Mouse (Mus musculus) brain, adult 10 weeks (tissue): ENCODE measurements around the gene Slc9b2. TPM values are rescaled to one million over a fixed set of nuclear protein-coding genes. Genes with fewer than 3 reads are reported as not detected.

Source experiments
- polyA plus RNA-seq: library from polyadenylated mRNA; stranded (reverse); fragments of 350-450 nt; fragmentation: Illumina TruSeq; extraction: RNeasy Lipid Tissue Mini Kit (QIAGEN cat#74804); gene quantifications from one replicate; pipeline ENCODE4 v1.2.3, GENCODE M21; 2015; ENCODE audit warnings: low read depth, low replicate concordance

Gene Slc9b2
- 4.0 TPM for polyA plus RNA-seq

DNA sequence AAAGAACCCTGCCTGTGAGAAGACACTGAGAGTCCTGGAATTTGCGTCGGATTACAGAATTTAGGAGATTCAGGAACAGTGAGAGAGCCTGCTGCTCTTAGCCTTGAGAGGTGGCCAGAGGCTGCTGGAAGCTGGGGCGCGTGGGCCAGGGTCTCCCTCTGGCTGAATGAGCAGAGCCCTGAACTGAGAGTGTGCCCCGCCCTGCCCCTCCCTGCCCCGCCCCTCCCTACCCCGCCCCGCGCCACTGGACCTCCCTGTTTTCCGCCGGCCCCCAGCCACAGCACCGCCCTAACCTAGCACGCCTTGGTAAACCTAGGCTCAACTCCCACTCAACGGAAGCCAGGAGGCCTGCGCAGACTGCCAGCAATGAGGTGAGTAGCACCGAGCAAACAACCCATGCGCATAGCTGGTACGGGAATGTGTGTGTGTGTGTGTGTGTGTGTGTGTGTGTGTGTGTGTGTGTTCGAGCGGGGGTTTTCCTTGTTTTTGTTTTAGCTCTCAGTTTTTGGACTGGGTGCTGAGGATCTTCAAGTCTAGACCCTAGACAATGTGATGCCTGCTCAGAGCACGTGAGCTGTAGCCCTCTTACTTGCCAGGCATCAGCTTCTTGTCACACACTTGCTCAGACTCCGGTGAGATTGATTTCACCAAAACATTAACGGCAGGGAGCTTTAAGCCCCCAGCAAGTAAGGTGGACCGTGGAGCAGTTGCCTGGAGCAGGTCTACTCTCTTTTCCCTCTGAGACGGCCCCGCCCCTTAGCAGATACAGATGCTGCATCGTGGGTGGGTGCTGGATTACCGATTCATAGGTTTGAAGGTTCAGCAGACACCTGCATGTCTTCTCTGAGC is at the start of gene Slc9b2:
Gene Slc9b2, plus strand, starts transcription at position 290 of the 849 bp plus-strand sequence.

GRCm38 (mm10) chr3:135280669-135281415 is 26.7 kb upstream of the Slc9b2 start, which contains the start of gene Bdh2:
Bdh2 (plus strand) TSS chr3:135281221.

DNA sequence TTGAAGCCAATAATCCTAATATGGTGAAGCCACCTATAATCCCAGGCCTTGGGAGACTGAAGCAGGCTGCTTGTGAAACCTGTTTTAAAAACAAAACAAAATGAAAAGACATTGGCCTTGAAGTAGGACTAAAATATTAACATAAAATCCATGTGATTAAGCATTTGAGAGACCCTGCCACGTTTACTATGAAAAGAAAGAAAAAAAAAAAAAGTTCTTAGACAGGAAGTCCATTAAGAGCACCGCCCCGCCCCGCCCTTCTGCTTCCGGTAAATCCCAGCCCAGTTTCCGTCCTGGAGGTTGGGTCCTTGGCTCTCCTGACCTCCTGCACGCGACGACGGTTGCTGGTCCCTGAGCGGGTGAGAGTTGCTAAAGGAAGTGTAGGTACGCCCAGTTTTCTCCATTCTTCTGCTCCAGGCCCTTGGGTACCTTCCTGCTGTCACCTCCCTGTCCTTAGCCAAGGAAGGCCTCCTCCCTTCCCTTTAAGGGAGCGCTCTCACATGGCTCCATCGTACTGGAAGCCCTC is 40.3 kb downstream of the Slc9b2 start, which contains the start of gene Slc9b1:
Gene Slc9b1, plus strand, starts transcription at position 291 of the 526 bp plus-strand sequence.

Other genes with a start within 250 kb of the Slc9b2 start
- 0.28 TPM for gene Cenpe, start 95.2 kb upstream of the Slc9b2 start, polyA plus RNA-seq
- gene Bdh2, start 26.5 kb upstream of the Slc9b2 start, polyA plus RNA-seq: 3.1 TPM
- not detected for gene Slc9b1, start 40.3 kb downstream of the Slc9b2 start, polyA plus RNA-seq
- 56.9 TPM for gene Cisd2, start 116.2 kb downstream of the Slc9b2 start, polyA plus RNA-seq
- gene Ube2d3, start 130.4 kb downstream of the Slc9b2 start, polyA plus RNA-seq: 360 TPM
- gene Manba, start 177.9 kb downstream of the Slc9b2 start, polyA plus RNA-seq: 7.6 TPM